In genomic region chr9:110060761-110061160, GRCm38 (mm10) we compare ENCODE assay signal across 20 mouse cellular contexts. TPM values are rescaled to one million over a fixed set of nuclear protein-coding genes. Genes with fewer than 3 reads are reported as not detected.
DNase-seq lines count a peak whose midpoint lies in the region; ATAC-seq lines count a peak whose summit lies in the region.
"Had no signal": no experiment of that assay in that cellular context is flagged by ENCODE, and none has a peak within 500 bp of the region (broad histone marks: within the 10 kb centered on the region; RNA-seq: fewer than 3 reads in every experiment).

No protein-coding gene starts in this region.

- peak; percentile 36 for DNase-seq in heart, adult 11 months
- no peak for DNase-seq in heart, postnatal 25 days (ENCODE audit: low spot score)
- DNase-seq in neural tube, embryonic 10.5 days (ENCODE audit: extremely low spot score, low spot score), result no peak
- peak; percentile 74 for DNase-seq in thymus, postnatal 0 days (ENCODE audit: low spot score)
- no peak for DNase-seq in ovary, postnatal 14 days (ENCODE audit: low spot score)
- DNase-seq in limb, embryonic 10.5 days (ENCODE audit: low spot score), result no peak
- DNase-seq in ovary, postnatal 10 days (ENCODE audit: low spot score), result no peak
- DNase-seq: adrenal gland, postnatal 14 days; B cell, adult 2 months; cerebellum, adult 9-11 months; forebrain, postnatal 0 days; gastrocnemius, postnatal 36 days; kidney, postnatal 25 days; liver, embryonic 13.5 days; lung, adult 2 months; lung, postnatal 14 days had no signal

- H3K9me3 ChIP-seq in neural tube, embryonic 15.5 days (replicated peaks), result no peaks in the 10 kb centered on the region
- no peaks in the 10 kb centered on the region for H3K9me3 ChIP-seq in limb, embryonic 10.5 days (replicated peaks)
- H3K9me3 ChIP-seq: forebrain, embryonic 10.5 days; liver, embryonic 13.5 days had no signal

- no peaks in the 10 kb centered on the region for H3K27me3 ChIP-seq in neural tube, embryonic 15.5 days (replicated peaks)
- H3K27me3 ChIP-seq in limb, embryonic 10.5 days (ENCODE audit: low read depth, poor library complexity, severe bottlenecking), result no peaks in the 10 kb centered on the region
- H3K27me3 ChIP-seq: liver, embryonic 13.5 days had no signal

- H3K4me2 ChIP-seq in neural tube, embryonic 15.5 days, result no peak overlapping the region
- H3K4me2 ChIP-seq: liver, embryonic 13.5 days had no signal

- H3K27ac ChIP-seq in neural tube, embryonic 15.5 days (replicated peaks), result 0 out of 2 replicates have a peak overlapping the region, but pooled peaks have one; percentile 15
- no peak overlapping the region for H3K27ac ChIP-seq in limb, embryonic 10.5 days
- H3K27ac ChIP-seq: forebrain, embryonic 10.5 days; liver, embryonic 13.5 days had no signal

- no peak overlapping the region for H3K9ac ChIP-seq in neural tube, embryonic 15.5 days (replicated peaks)
- H3K9ac ChIP-seq: forebrain, postnatal 0 days; liver, embryonic 13.5 days had no signal

- intact Hi-C loops in heart, postnatal 25 days (cut with DNase I), result no loop called here

- no peak overlapping the region for H3K4me3 ChIP-seq in neural tube, embryonic 15.5 days (replicated peaks)
- H3K4me3 ChIP-seq in limb, embryonic 10.5 days, result no peak overlapping the region
- H3K4me3 ChIP-seq: forebrain, embryonic 10.5 days; liver, embryonic 13.5 days had no signal

- H3K36me3 ChIP-seq in neural tube, embryonic 15.5 days, result peaks cover 16% of the 10 kb centered on the region
- peaks cover 9% of the 10 kb centered on the region for H3K36me3 ChIP-seq in limb, embryonic 10.5 days
- H3K36me3 ChIP-seq: liver, embryonic 13.5 days had no signal

- H3K4me1 ChIP-seq in neural tube, embryonic 15.5 days, result peaks cover 21% of the 10 kb centered on the region
- H3K4me1 ChIP-seq in limb, embryonic 10.5 days, result no peaks in the 10 kb centered on the region
- H3K4me1 ChIP-seq: liver, embryonic 13.5 days had no signal

- 34% methylated on average over 2 of the region's 2 CpGs for WGBS in neural tube, embryonic 15.5 days
- 89% methylated on average over 2 of the region's 2 CpGs for WGBS in limb, embryonic 10.5 days

- no peak for ATAC-seq in neural tube, embryonic 15.5 days (ENCODE audit: low FRiP score)
- ATAC-seq: forebrain, postnatal 0 days; hindbrain, embryonic 16.5 days; intestine, embryonic 16.5 days had no signal

RNA-seq across cellular contexts. Expression of gene Smarcc1, which starts 56.7 kb away (rescaled TPM):
- total RNA-seq in heart, postnatal 25 days (2021), result 10 to 100 TPM; 22.8 to 26.0 TPM
- 67.0 and 78.6 TPM in 2 replicates for polyA plus RNA-seq in neural tube, embryonic 15.5 days (2015; fragmentation: Nextera tagmentation; extraction: Ambion mirVana)
- 89.4 and 99.1 TPM in 2 replicates for polyA plus RNA-seq in thymus, postnatal 0 days (2015; fragmentation: Nextera tagmentation; extraction: Ambion mirVana)
- polyA plus RNA-seq in limb, embryonic 10.5 days (2016; fragmentation: Nextera tagmentation; extraction: Ambion mirVana), result 208 and 227 TPM in 2 replicates

RNA-seq across cellular contexts. Expression of gene Dhx30, which starts 56.9 kb away (rescaled TPM):
- 10 to 100 TPM; 62.2 to 63.5 TPM for total RNA-seq in heart, postnatal 25 days (2021)
- polyA plus RNA-seq in neural tube, embryonic 15.5 days (2015; fragmentation: Nextera tagmentation; extraction: Ambion mirVana), result 162 and 163 TPM in 2 replicates
- 101 and 104 TPM in 2 replicates for polyA plus RNA-seq in thymus, postnatal 0 days (2015; fragmentation: Nextera tagmentation; extraction: Ambion mirVana)
- 195 and 219 TPM in 2 replicates for polyA plus RNA-seq in limb, embryonic 10.5 days (2016; fragmentation: Nextera tagmentation; extraction: Ambion mirVana)

Comparison
In these comparisons a context has a peak if more than half of its experiments do, and no peak if none do; other contexts are left out.
1. DNase-seq: peak in heart, adult 11 months (single experiment) and thymus, postnatal 0 days (single experiment); none in heart, postnatal 25 days (single experiment), neural tube, embryonic 10.5 days (single experiment), ovary, postnatal 14 days (single experiment), limb, embryonic 10.5 days (single experiment) and ovary, postnatal 10 days (single experiment).